Mouse (Mus musculus): ENCODE data around the gene Xylt1.

Xylt1 gene

DNA sequence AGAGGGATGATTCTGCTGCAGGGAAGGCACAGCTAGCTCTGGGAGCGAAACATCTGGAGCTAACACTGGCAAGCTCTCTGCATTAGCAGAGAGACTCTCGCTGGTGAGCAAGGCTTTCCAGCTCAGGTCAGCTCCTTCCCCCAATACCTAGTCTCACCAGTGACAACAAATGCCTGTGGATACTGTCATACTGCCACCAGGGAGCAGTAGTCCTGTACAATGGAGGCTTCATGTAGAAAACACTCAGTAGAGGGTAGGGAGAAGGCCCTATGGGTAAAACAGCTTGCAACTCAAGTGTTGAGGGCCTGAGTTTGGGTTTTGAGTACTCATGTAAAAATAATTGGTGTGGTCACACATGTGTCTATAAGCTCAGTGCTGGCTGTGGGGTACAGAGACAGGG is 185.3 kb downstream of the Xylt1 start:
- DNase-seq (ENCODE audit: low spot score), result no peak

DNA sequence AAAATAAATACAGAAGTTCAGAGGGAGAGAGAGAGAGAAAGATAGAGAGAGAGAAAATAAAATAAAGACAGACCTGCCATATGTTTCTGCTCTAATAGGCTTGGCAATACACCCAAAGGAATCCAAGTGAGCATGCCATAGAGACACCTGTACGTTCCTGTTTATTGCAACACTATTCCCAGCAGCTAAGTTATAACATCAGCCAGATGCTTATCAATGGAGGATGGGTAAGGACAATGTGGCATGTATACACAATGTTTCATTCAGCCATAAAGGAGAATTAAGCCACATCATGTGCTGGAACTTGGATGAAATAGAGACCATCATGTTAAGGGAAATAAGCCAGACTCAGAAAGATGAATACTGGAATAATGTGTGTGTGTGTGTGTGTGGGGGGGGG is 186.1 kb downstream of the Xylt1 start:
- no peak for DNase-seq (ENCODE audit: low spot score)

DNA sequence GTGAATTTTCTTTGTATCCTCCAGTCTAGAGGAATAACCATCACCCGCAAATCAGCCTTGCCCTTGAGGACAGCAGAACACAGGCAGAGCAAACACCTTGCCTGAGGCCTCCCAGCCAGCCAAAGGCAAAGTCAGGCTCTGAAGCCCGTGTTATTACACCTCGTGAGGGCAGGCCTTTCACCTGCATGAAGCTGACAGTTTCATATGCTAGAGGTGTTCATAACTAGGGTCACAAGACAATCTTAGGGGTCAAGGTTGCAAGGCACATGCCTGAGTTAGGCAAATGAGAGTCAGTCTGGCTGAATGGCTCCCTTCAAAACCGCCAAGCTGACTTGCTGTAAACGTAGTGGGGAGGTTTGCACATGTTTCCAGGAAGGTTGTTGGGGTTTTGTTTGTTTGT is 186.5 kb downstream of the Xylt1 start:
- DNase-seq (ENCODE audit: low spot score), result no peak

DNA sequence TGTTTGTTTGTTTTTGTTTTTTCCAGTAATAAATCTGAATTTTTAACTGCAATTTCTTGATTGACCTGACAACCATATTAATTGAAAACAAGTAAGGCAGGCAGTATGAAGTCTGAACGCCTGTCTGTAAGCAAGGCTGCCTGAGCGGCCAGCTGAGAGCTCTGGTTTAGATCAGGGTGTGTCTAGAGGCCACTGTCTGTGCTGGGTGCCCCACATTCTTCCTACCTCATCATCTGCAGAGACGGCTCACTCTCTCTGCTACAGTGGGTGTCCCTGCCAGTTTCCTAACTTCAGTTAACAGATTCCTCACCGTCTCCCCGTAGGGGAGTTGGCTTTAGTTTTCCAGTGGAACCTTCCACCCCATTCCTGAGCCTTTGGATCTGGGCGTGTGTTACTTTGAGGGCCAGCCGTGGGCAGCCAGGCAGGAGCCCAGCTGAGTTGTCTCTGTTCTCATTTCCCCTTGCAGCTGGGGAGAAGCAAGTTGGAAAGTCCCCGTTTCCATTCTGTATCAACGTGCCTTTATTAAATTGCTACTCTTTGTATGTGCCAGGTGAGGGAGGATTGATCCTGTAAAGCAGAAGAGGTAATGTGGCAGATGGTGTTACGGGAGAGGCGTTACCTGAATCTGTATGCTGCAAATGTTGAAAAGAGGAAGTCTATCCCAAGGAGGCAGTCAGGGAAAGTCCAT is 187.0 kb downstream of the Xylt1 start:
- DNase-seq (ENCODE audit: low spot score), result no peak

DNA sequence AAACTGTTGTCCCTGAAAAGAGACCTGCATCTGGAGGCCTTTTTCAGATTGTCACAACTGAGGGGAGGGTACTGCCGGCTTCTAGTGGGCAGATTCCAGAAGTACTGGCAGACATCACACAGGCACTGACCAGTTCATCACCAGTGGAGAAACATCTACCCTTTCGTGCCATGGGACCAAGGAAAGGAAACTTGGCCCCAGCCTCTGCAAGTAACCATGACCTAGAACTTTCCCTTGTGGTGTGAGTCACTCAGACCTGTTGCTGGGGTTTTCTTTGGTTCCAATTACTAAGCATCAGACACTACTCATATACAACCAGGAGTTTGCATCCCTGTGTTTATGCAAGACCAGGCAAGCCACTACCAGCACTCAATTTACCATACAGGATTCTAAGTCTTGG is 190.4 kb downstream of the Xylt1 start:
- no peak for DNase-seq (ENCODE audit: low spot score)

DNA sequence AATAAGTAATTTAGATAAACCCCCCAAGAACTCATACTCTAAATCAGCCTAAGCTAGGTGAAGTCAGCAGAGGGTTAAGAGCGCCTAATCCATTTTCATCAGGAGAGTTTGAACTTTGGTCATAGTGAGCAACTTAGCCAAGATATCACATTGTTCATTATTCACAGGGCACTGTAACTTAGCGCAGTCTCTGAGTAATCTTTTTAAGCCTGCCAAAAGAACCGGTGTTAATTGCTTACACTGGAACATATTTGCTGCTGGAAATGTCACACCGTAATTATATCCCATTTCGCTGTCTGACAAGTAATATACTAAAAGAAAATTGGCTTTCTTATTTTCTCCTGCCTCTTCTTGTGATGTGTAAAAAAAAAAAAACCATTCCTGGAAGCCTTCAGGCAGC is 190.9 kb downstream of the Xylt1 start:
- DNase-seq (ENCODE audit: low spot score), result no peak

DNA sequence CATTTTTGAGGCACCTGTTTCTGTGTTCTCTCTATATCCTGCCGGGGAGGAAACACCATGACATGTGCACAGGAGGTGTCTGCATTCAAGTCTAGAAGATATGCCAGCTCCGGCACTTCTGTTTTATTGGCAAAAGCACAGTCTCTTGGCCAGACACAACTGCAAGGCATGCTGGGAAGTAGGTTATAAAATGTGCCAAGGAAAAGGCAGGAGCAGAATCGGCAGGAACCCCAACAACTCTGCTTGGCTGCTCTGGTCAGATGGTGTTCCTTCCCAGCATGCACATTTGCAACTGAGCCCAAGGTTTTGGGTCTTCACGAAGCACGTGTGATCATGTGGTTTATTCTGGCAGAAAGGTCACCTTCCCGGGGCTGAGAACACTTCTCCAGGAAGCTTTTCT is 192.4 kb downstream of the Xylt1 start:
- DNase-seq (ENCODE audit: low spot score), result no peak

DNA sequence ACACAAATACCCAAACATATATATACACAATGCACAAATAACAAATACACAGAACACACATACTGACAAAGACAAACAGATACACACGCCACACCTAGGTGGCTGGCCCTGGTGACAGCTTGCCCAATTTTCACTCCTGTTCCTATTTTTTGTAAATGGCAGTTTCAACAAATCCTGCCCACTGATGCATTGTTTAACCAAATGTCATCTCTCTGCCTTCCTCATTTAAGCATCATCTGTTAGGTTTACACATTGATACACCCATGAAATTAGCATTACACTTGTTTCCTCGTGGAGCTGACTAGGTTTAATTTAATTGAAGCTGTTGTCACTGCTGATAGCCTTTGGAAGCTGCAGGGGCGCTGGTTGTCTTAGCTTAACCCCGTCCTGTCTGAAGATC is 194.6 kb downstream of the Xylt1 start:
- no peak for DNase-seq (ENCODE audit: low spot score)

DNA sequence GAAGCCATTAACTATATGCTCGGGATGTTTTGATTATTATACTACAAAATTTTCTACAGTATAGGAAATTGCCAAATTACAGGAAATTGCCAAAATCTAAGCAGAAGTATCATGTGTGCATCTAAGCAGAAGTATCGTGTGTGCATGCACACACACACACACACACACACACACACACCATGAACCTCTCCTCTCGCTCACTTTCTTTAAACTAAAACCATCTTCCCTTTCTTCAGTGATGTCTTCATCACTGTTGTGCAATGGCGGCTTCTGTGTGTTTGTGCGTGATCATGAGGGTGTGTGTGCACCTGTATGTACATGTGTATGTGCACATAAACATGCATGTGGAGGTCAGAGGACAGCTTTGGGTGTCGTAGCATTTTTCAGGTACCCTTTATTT is 196.3 kb downstream of the Xylt1 start:
- DNase-seq (ENCODE audit: low spot score), result no peak

DNA sequence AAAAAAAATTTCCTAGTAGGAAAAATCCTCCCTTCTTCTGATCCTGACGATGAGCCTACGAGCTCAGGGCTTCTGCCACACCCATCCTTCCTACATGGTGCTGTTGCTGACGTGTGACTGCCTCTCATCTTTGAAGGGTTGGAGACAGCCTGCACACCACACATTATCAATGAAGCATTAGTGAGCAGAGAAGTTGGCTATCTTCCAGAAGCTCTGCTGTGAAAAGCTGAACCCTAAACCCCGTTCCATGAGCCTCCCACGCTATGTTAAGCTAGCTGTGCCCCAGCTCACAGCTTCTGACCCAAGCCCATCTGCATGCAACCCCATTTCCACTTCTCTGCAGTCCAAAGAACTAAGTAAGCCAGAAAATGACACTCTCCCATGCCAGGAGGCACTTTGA is 204.4 kb downstream of the Xylt1 start:
- DNase-seq (ENCODE audit: low spot score), result no peak

DNA sequence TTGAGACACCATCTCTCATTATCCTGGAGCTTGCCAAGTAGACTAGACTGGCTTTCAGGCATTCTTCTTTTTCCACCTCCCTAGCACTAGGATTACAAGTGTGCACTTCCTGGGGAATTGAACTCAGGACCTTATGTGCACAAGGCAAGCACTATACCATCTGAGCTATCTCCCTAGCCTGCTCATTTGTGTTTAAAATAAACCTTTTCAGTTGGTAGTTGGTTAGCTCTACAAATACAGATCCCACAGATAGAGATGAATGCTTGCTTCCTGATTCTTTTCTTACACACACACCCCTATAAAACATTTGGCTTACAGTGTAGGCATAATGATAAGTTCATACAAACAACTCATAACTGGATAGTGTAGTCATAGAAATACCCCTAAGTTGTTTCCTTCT is 206.0 kb downstream of the Xylt1 start:
- no peak for DNase-seq (ENCODE audit: low spot score)

DNA sequence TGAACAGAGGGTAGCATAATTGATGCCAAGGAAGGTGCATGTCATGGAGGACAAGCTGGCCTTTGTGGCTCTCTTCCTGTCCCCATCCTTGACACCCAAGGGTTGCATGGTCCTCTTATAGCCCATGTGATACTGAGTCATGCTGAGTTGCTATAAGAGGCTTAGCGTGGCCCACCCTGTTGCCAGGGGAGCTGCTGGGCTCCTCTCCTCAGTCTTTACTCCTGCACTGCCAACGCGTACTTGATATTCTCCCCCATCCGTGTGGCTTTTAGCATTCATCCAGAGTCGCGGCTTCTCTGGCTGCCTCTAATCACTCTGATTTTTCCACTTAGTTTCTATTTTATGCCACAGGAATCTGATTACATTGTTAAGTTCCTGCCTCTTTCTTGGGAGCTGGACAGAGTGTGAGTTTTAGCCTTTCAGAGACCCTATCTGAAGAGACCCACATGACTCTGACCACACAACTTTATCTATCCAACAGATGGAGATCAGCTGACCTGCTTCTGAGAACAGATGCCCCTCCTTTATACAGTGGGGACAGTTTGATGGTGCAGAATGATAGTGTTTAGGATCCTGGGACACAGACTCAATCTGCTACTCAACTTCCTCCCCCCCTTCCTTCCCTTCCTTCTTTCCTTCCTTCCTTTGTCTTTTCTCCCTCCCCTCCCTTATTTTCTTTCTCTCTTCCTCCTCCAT is 206.6 kb downstream of the Xylt1 start:
- DNase-seq (ENCODE audit: low spot score), result no peak

DNA sequence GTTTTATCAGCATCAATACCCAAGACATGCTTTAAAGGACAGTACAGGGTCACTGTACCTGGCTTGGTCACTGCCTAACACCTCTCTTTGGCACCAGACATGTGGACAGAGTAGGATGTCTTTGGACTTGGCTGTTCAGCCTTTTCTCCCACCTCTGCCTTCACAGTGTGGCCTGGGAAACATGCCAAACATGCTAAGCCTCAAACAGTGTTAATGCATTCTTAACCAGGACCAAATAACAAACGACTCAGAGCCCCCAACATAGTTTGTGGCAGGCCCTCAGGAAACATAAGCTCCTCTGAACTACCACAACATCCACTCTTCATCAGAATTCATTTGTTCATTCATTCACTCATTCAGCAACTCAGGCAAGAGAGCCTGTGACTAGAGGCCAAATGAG is 207.6 kb downstream of the Xylt1 start:
- DNase-seq (ENCODE audit: low spot score), result no peak

DNA sequence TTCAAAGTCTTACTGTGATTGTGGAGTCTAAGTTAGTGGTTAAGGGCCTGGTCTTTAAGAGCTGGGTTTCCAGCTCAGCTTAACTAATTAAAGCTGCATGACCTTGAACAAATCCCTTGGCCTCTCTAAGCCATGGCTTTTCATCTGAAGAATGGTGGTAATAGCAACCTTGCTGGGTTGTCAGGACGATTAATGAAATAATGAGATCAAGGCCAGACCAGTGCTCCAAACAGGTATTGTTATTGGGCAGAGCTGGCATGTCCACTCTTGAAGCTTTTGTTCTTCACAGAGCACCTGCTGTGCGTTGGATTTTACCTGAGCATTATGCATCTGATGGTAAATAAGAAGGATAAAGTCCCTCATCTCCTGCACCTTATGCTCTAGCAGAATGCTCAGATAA is 208.6 kb downstream of the Xylt1 start:
- no peak for DNase-seq (ENCODE audit: low spot score)

DNA sequence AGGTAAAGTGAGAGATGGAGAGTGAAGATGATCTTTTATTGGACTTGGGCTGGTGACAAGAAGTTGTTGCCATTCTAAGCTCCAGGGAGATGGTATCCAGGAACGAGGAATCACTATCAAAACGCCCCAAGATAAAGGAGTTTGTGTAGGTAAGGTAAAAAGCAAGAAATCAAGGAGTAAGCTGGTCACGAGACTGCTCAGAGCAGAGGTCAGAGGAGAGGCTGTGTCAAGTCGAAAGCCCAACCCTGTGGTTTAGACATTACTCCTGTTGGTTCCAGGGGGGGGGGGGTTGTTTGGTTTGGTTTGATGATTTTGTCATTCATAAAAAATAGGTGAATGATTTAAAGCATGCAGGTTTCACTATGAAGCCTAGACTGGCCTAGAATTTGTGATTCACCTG is 209.0 kb downstream of the Xylt1 start:
- DNase-seq (ENCODE audit: low spot score), result no peak

DNA sequence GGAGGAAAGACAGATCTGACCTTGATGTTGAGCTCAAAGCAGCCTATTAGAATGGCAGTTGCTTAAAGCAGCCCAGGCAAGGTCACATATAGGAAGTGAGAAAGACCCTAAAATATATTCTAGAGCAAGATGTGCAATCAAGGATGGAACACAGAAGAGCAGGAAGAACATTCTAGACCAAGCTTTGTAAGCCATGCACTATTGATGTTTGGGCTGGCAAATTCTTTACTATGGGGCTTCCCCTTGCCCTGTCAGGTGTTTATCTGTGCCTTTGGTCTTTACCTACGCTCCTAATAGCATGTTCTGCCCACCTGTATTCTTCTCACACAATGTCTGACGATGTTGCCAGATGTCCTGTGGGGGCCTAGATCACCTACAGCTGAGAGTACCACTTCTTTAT is 213.4 kb downstream of the Xylt1 start:
- DNase-seq (ENCODE audit: low spot score), result no peak

DNA sequence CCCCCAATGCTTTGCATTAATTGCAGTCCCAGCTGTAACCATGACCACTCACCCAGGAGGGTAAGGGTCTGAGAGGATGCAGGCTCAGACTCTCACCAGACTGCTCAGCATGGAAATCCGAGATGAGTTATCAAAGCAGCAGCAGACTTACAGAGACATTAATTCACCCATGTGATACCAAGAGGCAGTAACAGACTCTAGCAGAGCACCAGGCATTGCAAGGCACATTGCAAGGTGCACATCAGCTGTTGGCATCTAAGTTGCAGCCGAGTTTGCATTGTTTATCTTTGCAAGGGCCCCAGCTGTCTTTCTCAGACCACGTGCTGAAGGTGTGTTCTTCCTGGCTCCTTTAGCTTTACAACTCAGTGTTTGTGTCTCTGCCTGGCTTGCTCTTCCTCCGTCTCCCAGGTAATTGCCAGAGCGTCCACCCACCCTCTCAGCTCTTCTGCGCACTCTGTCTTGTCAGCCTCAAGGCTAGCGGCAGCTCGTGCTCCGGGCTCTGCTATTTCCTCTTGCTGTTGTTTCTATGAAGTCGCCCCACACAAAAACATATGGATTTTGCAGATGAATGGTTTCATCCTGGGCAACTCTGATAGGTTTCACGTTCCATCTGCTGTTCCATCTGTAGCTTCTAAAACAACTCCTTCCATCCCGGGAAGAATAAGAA is 214.4 kb downstream of the Xylt1 start:
- no peak for DNase-seq (ENCODE audit: low spot score)

DNA sequence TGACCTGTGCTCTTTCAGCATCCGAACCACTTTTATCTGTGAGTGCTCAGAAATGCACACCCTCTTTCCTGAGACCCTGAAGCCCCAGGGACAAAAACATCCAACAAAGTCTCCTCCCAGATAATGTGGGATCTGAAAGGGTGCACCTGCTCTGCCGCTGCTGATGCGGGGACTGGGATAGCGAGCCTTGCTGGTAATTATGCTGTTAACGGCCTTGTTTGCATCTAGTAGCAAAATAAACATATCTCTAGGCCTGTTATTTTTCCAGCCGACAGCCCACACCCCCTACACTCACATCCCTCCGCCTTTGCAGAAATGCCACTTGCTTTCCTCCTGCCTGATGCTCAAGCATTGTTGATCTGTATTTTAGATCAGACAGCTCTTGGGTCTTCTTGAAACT is 219.7 kb downstream of the Xylt1 start:
- DNase-seq (ENCODE audit: low spot score), result no peak

DNA sequence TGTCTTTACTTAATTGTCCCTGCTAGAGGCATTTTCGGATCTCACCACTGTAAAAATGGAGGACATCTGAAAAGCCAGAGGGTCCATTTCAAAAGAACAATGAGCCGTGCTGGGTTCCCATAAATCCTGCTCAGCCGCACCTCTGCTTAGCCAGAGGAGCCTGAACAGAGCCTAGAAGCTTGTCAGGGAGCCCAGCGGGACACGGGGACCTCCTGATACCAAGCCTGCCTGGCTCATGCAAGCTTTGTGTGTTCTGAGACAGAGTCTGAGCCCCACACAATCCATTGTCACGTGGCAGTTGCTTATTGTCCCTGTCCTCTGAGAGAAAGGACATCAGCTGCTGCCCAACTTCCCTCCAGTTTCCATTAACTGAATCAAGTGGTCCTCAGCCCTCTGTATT is 229.7 kb downstream of the Xylt1 start:
- DNase-seq (ENCODE audit: low spot score), result no peak

DNA sequence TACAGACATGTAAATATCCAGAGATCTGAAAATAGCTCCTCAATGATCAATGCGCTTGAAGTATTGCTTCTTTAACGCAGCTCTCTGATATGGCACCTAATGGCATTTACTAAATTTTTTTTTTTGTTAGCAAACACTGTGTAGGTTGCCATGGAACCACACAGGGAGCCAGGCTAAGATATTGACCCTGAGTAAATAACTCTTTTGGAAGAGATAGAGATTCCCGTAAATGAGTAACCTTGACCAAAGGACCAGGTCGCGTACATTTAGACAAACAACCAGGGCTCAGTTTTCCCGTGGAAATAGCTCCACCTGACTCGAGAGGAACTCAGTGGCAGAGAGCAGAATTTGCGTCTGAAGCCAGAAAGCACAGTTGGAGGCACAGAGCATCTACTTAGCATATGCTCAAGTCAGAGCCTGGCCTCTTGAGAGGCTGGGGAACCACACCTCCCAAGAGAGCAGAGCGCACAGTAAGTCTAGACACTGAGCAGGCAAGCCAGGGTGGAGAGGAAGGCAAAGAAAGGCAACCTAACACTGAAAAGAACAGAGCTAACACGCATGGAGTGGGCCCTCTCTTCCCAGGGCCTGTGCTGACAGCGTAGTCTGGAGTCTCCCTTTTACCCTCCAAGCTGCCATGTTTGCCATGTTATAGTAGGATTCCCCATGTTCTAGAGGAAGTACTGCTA is 232.2 kb downstream of the Xylt1 start:
- no peak for DNase-seq (ENCODE audit: low spot score)

DNA sequence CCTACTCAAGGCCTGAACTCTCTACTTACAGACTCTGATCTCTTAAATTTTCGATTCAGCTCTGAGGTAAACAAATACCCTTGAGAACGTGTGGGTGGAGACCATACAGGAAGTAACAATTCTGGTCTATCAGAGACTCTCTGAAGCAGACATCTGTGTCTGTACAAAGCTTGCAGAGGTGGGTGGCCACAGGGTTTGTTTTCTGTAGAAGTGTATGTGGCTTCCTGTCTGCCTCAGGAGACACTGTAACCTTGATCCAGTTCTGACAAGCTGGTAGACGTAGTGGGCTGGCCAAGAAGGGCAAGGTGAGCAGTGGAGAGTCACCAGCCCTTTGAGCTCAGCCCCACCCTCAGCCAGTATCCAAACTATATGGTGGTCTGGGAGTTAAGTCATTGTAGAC is 233.0 kb downstream of the Xylt1 start:
- DNase-seq (ENCODE audit: low spot score), result no peak

DNA sequence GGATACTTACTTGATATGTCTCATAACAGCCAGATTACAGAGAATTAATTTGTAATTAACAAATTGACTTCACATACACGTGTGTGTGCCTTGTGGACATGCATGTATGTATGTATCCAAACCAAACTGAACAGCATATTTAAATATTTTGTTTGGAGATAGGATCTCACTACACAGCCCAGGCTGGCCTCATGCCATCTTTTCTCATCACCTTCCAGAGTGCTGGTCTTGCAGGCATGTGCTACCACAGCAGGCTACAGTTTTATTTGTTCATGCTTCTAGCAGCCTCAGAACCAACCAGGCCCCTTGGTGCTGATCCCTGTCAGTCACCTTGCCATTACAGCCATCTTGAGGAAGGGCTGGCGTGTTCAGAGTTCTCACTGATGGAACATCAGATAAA is 233.6 kb downstream of the Xylt1 start:
- DNase-seq (ENCODE audit: low spot score), result no peak

DNA sequence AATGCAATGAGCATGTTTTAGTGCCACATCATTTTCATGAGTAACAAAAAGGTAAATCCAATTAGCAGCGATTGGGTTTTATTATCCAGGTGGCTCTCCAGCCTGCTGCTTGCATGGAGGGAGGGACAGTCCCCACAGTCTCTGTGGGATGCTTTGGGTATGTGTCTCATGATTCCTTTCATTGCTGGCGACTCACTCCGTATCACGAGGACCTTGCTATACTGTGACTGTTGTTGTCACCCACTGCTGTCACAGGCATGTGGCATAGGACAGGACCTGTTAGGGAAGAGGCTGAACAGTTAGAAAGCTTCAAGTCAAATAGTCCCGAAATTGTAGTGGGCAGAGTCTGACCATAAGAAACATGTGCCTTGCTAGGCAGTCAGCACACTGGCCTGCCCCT is 234.1 kb downstream of the Xylt1 start:
- DNase-seq (ENCODE audit: low spot score), result no peak

Data from urinary bladder, postnatal 25 days (tissue).